Mouse (Mus musculus) common myeloid progenitor, adult 5-6 weeks (primary cell): ENCODE results near the gene Gfra1. TPM values are rescaled to one million over a fixed set of nuclear protein-coding genes. Genes with fewer than 3 reads are reported as not detected.

Experiments used
- ATAC-seq: replicated peaks from 2 replicates; pipeline ENCODE4 v1.8.0; 2016; ENCODE audit warnings: low read depth, mild to moderate bottlenecking, moderate TSS enrichment, inconsistent platforms; ENCODE audit not compliant: poor library complexity, severe bottlenecking
- total RNA-seq: library from RNA; stranded (forward); fragments of 200-1000, 187-1606 nt; gene quantifications from 2 replicates; pipeline ENCODE4 v1.2.3, GENCODE M21; 2017

Gfra1 gene
- total RNA-seq, result 0.09 TPM in 1 of 2 replicates, not detected in the other

GRCm38 (mm10) chr19:58455496-58456061 lies at the start of gene Gfra1:
Gfra1 (minus strand) TSS chr19:58455909.
- ATAC-seq, result peak; percentile 48

- no peak for ATAC-seq
Measured at GRCm38 (mm10) chr19:58500049-58500448, 44.3 kb upstream of the Gfra1 start.

GRCm38 (mm10) chr19:58499420-58499966 lies 43.8 kb upstream of the Gfra1 start:
- ATAC-seq, result no peak

- ATAC-seq, result no peak
Measured at GRCm38 (mm10) chr19:58497106-58497505, 41.4 kb upstream of the Gfra1 start.

GRCm38 (mm10) chr19:58486686-58487085 lies 31.0 kb upstream of the Gfra1 start:
- no peak for ATAC-seq

GRCm38 (mm10) chr19:58482373-58482977 lies 26.8 kb upstream of the Gfra1 start:
- ATAC-seq, result no peak

- no peak for ATAC-seq
Measured at GRCm38 (mm10) chr19:58474251-58474650, 18.5 kb upstream of the Gfra1 start.

- peak; percentile 87 for ATAC-seq
Measured at GRCm38 (mm10) chr19:58469421-58469820, 13.7 kb upstream of the Gfra1 start.

GRCm38 (mm10) chr19:58468331-58468730 lies 12.6 kb upstream of the Gfra1 start:
- 0 out of 2 replicates have a peak, but pooled peaks have one; percentile 32 for ATAC-seq

- no peak for ATAC-seq
Measured at GRCm38 (mm10) chr19:58463755-58464154, 8.0 kb upstream of the Gfra1 start.

GRCm38 (mm10) chr19:58460361-58461022 lies 4.8 kb upstream of the Gfra1 start:
- ATAC-seq, result no peak

GRCm38 (mm10) chr19:58456491-58457061 lies 867 bp upstream of the Gfra1 start:
- ATAC-seq, result no peak

- peak; percentile 7 for ATAC-seq
Measured at GRCm38 (mm10) chr19:58455061-58455495, 631 bp downstream of the Gfra1 start.

- ATAC-seq, result peak; percentile 53
Measured at GRCm38 (mm10) chr19:58454261-58455060, 1.2 kb downstream of the Gfra1 start.

GRCm38 (mm10) chr19:58453581-58453980 lies 2.1 kb downstream of the Gfra1 start:
- ATAC-seq, result peak; percentile 40

- peak; percentile 9 for ATAC-seq
Measured at GRCm38 (mm10) chr19:58452941-58453551, 2.7 kb downstream of the Gfra1 start.

- ATAC-seq, result no peak
Measured at GRCm38 (mm10) chr19:58452178-58452819, 3.4 kb downstream of the Gfra1 start.

- ATAC-seq, result no peak
Measured at GRCm38 (mm10) chr19:58451323-58451722, 4.4 kb downstream of the Gfra1 start.

- no peak for ATAC-seq
Measured at GRCm38 (mm10) chr19:58450716-58451115, 5.0 kb downstream of the Gfra1 start.
